Mouse (Mus musculus) kidney, adult 2 months (tissue): ENCODE data around the gene Snf8. TPM values are rescaled to one million over a fixed set of nuclear protein-coding genes. Genes with fewer than 3 reads are reported as not detected.

Source experiments
- DNase-seq: peaks from one replicate; pipeline ENCODE4 v3.0.0; 2021
- H3K27ac ChIP-seq: fragments of 200-500 bp; 2 replicates; pipeline ENCODE4 v1.5.1; 2012; ENCODE audit warnings: low read depth, low read length, control low read depth, inconsistent platforms; ENCODE audit not compliant: insufficient read depth
- H3K27me3 ChIP-seq: fragments of 200-500 bp; replicated peaks from 2 replicates; pipeline ENCODE4 v1.6.1; 2012; ENCODE audit warnings: mild to moderate bottlenecking, moderate library complexity, low read length, inconsistent platforms; ENCODE audit not compliant: control insufficient read depth, insufficient read depth
- H3K36me3 ChIP-seq: fragments of 200-500 bp; 2 replicates; pipeline ENCODE4 v1.6.1; 2012; ENCODE audit warnings: mild to moderate bottlenecking, moderate library complexity, low read length, inconsistent platforms; ENCODE audit not compliant: control insufficient read depth, insufficient read depth
- H3K4me1 ChIP-seq: fragments of 200-500 bp; 2 replicates; pipeline ENCODE4 v1.6.1; 2011; ENCODE audit warnings: low read length; ENCODE audit not compliant: control insufficient read depth, insufficient read depth
- H3K4me3 ChIP-seq: fragments of 200-500 bp; 2 replicates; pipeline ENCODE4 v1.5.1; 2011; ENCODE audit warnings: mild to moderate bottlenecking, low read depth, low read length, control low read depth; ENCODE audit not compliant: insufficient read depth
- CTCF ChIP-seq: fragments of 200-500 bp; conservative IDR thresholded peaks from 2 replicates; pipeline ENCODE4 v1.5.1; 2011; ENCODE audit warnings: low read depth, mild to moderate bottlenecking, control low read depth, low read length, moderate library complexity, mixed read lengths; ENCODE audit not compliant: insufficient read depth, insufficient read length
- POLR2A ChIP-seq: fragments of 200-500 bp; IDR thresholded peaks from one replicate; pipeline ENCODE4 v1.6.1; 2011; ENCODE audit warnings: low read depth, low read length, control low read depth
- WGBS: fragments of 180-500 bp; shearing (Covaris S2); methylation state at CpG from one replicate; pipeline ENCODE4 v1.1.7; 2018; 5-methylcytosine and 5-hydroxymethylcytosine counted together
- polyA plus RNA-seq: library from polyadenylated mRNA; depleted of rRNA; stranded (reverse); fragments of >200 nt; gene quantifications from 2 replicates; pipeline ENCODE4 v1.2.3, GENCODE M21; 2012

The Snf8 gene
- polyA plus RNA-seq, 1 experiment: 45.9 TPM

DNA sequence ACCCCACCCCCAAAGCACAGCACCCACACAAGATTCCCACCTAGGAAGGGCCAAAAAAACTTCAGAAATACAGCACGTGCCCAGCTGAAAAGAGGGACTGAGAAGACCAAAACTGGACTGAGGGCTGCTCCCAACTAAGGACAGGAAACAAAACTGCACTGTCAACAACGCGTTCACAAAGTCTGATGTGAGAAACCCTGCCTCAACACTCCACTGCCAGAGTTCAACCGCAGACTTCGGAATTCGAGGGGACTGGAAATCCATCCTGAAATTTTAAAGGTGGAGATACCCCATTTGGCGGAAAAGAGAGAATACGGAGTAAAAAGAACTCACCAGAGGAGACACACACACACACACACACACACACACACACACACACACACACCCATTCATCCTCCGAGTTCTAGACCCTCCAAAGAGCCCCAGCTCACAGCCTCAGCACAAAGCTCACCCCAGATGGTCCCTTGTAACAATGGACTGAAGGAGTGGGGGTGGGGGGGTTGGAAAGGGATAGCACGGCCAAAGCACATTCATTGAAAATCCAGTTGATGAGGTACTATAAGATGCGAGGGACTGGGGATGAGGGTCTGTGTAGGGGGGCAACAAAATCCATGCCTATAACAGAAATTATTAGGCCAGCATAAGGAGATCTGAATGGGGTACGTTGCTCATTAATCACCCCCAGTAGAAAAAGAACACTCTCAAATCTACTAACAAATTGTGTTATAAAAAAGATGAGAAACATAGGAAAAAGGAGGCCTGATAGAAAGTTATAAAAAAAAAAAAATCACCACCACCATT lies 31.4 kb upstream of the Snf8 start:
- Histone ChIP-seq H3K4me1 (no peaks in the 10 kb centered on the region), H3K4me3 (no peak overlapping the region), H3K27ac (no peak overlapping the region), H3K36me3 (no peaks in the 10 kb centered on the region), H3K27me3 (peaks cover 26% of the 10 kb centered on the region)
- no peak for DNase-seq
- 69% methylated on average over 12 of the region's 12 CpGs for WGBS
- TF ChIP-seq POLR2A (no peak), CTCF (no peak)

DNA sequence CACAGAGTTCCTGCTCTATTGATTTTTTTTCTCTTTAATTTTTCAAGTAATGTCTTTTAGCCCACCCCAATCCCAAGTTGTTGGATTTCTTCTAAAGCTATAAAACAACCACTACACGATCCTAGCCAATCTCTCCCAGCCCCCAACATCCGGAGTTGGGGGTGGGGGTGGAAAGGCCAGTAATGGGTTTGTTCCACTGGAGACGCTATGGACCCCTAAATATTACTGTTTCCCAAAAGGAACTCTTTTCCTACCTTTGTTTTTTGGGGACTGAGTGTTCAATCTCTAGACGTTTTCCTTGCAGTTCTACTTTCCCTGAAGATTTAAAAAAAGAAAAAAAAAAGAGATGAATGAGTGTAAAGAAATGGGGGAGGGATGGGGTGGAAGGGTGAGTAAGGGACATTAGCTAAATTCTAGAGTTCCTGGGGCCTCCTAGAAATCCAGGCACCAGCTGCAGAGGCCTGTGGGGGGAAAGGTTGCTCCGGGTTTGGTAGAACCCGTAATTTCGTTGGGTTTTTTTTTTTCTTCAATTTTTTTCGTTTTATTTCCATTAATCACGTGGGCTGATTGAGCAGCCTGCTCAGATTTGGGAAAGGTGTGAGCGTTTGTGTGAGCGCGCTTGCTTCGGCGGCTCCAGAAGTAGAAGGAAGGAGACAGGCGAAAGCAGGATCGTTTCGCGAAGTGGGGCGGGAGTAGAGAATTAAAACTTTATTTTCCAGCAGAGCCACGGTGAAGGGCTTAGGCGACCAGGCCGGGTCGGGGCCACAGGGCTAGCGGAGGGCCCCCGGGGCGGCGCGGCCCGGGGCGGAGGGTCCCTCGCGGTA lies 30.5 kb upstream of the Snf8 start:
- TF ChIP-seq CTCF (no peak), POLR2A (no peak)
- Histone ChIP-seq H3K27ac (no peak overlapping the region), H3K4me1 (no peaks in the 10 kb centered on the region), H3K36me3 (no peaks in the 10 kb centered on the region), H3K27me3 (peaks cover 26% of the 10 kb centered on the region), H3K4me3 (no peak overlapping the region)
- 22% methylated on average over 32 of the region's 32 CpGs for WGBS
- no peak for DNase-seq

DNA sequence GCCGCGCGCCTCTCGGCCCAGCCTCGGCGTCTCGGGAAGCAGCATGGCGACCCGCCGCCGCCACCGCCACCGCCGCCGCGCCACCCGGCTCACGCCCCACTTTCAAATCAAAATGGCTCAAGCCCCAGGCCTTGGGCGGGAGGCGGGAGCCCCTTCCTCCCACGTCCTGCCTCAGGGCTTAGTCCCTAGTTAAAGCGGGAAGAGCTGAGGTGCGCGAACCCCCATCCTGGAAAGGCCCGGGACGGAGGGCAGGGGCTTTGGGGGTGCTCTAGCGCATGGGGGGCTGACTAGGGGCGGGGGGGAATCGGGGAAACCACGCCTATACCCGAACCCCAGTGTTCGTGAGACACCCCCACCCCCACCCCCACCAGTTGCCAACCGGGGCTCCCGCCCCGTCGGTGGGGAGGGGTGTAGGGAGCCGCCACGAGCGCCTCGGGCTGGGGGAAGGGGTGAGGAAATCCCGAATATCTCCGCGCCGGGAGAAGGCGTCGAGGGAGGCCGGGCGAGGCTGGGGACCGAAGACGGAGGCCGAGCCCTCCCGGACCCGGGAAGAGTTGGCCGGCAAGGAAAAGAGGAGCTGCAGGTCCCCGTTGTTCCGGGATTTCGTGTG lies 29.8 kb upstream of the Snf8 start:
- WGBS: 3% methylated on average over 56 of the region's 57 CpGs

DNA sequence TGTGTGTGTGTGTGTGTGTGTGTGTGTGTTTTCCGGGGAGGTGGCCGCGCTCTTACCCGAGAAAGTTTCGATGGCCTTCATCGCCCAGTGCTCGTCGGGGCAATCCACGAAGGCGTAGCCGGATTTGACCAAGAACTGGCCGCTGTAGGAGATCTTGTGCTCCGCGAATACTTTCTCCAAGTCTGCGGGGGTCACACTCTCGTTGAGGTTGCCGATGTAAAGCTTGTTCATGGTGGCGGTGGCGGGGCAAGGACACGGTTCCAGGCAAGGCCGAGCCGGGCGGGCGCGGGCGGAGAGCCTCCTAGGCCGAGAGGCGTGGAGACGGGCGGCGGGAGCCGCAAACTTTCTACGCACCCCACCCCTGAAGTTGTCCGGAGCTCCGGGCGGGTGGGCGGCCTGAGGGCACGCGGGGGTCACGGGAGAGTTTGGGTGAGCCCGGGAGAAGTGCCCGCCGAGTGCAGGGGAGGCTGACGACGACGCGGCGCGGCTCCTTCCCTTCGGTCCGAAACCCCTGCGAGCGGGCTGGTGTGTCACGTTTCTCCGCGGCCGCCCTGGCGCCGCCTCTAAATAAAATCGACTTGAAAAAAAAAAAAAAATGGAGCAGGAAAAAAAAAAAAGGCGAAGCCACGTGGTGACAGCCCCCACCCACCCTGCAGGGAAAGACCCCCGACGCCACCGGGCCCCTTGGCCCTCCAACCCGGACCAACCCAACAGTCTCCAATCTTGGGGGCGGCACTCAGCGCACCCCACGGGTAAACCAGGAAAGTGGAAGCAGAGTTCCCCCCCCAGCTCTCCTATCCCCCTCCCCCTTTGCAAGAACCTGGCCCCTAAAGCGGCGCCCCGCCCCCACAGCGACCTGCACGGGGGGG lies 29.0 kb upstream of the Snf8 start, which contains the start of gene Igf2bp1:
Gene Igf2bp1 (minus strand): TSS at position 538 of the 869 bp plus-strand sequence.
- no peak within 1 kb of the TSS for H3K4me3 ChIP-seq
- no peaks in the 10 kb centered on the region for H3K36me3 ChIP-seq
- H3K4me1 ChIP-seq: no peaks in the 10 kb centered on the region
- peaks cover 26% of the 10 kb centered on the region for H3K27me3 ChIP-seq
- 2% methylated on average over 71 of the region's 74 CpGs for WGBS
- DNase-seq: peak; percentile 33
- TF ChIP-seq CTCF (no peak), POLR2A (no peak)
- no peak within 1 kb of the TSS for H3K27ac ChIP-seq

More for the DNA sequence above, 29.8 kb upstream of the Snf8 start:
- H3K4me3 ChIP-seq: no peak overlapping the region
- TF ChIP-seq POLR2A (no peak), CTCF (no peak)
- H3K27me3 ChIP-seq: peaks cover 26% of the 10 kb centered on the region
- no peak for DNase-seq
- no peak overlapping the region for H3K27ac ChIP-seq
- H3K4me1 ChIP-seq: no peaks in the 10 kb centered on the region
- H3K36me3 ChIP-seq: no peaks in the 10 kb centered on the region

DNA sequence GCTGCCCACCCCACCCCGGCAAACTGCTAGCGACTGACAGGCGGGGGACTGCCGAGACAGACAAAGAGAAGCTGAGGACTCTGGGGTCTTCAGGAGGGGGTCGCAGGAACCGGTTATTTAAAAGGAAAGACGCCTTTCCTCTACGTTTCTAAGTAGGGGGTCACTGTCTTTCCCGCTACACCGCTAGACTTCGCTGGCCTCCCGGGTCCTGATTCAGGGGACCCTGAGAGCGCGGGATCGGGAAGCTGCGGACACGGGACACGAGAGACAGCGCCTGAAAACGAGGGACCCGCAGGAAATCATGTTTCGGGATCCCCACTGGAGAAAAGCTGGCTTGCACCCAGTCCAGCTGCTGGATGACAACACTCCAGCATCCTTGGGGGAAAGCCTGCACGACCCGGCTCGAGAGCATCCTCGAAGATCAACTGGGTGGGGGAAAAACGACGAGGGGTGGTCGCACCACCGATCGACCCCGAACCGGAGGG lies 28.3 kb upstream of the Snf8 start:
- H3K27ac ChIP-seq: no peak overlapping the region
- WGBS: 1% methylated on average over 33 of the region's 33 CpGs
- TF ChIP-seq POLR2A (no peak), CTCF (no peak)
- no peaks in the 10 kb centered on the region for H3K36me3 ChIP-seq
- no peaks in the 10 kb centered on the region for H3K4me1 ChIP-seq
- no peak overlapping the region for H3K4me3 ChIP-seq
- DNase-seq: no peak
- peaks cover 28% of the 10 kb centered on the region for H3K27me3 ChIP-seq

DNA sequence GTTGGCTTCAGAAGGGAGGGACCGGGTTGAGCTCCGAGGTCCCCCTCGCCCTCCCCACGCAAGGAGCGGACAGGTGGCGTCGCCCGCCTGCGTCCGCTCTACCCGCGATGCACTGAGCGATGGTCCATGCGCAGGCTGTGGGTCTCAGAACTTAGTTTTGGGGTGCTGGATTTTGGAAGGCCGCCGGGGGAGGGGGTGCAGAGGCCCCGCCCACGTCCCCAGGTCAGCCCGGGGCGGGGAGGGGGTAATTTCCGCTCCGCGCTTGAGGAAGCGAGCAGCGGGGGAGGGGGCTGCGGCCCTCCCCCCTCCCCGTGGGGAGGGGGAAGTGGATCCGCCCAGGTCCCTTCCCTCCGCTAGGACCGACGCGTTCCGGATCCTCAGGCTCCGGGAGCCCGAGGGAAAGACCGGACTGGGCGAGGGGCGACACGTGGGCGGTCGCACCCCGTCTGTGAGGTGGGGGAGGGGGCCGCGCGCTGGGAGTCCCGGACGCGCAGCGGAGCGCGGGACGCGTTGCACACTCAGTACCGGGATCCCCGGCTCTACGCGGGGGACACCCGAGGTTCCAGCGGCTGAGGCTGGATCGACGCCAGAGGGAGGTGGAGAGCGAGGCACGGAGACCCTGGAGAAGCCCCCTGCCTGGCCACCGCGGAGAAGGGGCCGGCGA lies 27.7 kb upstream of the Snf8 start:
- 3% methylated on average over 60 of the region's 67 CpGs for WGBS
- Histone ChIP-seq H3K4me1 (no peaks in the 10 kb centered on the region), H3K27ac (no peak overlapping the region), H3K36me3 (no peaks in the 10 kb centered on the region), H3K27me3 (peaks cover 28% of the 10 kb centered on the region), H3K4me3 (no peak overlapping the region)
- DNase-seq: peak; percentile 14
- TF ChIP-seq CTCF: no peak
- no peak for TF ChIP-seq POLR2A
